Mouse (Mus musculus) c-Kit-positive CD71-positive TER-119-negative erythroid progenitor cells, embryonic 14.5 days (primary cell): ENCODE results near the gene Jmy.
"Not testable (repeated sequence)": the region's sequence is repeated elsewhere in the genome, so short reads cannot be mapped to it uniquely, and the experiment has no call there.

Source experiments
- DNase-seq: peaks from one replicate; pipeline ENCODE4 v3.0.0-alpha.2; 2013; ENCODE audit warnings: low read depth

The Jmy gene

GRCm38 (mm10) chr13:93499167-93499972, at the start of gene Jmy:
Gene Jmy (minus strand): TSS chr13:93499808.
- DNase-seq, result peak; percentile 52

DNA sequence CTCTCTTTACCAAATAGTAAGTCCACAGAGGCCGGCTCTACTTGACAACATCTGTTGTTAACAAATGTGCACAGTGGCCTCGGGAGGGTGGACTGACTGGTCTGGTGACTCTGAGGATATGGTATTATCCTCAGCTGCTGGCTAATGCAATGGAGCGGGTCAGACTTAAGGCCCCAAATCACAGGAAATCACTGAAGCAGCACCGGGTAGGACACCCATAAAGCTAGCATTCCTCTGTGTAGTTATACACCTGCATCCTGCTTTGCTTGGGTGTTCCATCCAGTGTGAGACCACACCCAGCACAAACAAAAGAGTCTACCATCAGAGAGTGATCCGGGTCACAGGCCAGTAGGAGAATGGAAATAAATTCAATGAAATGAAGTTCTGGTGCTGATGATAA, 48.0 kb upstream of the Jmy start:
- no peak for DNase-seq

GRCm38 (mm10) chr13:93546011-93546410, 46.4 kb upstream of the Jmy start:
- DNase-seq, result no peak

GRCm38 (mm10) chr13:93544274-93544673, 44.7 kb upstream of the Jmy start:
- no peak for DNase-seq

DNA sequence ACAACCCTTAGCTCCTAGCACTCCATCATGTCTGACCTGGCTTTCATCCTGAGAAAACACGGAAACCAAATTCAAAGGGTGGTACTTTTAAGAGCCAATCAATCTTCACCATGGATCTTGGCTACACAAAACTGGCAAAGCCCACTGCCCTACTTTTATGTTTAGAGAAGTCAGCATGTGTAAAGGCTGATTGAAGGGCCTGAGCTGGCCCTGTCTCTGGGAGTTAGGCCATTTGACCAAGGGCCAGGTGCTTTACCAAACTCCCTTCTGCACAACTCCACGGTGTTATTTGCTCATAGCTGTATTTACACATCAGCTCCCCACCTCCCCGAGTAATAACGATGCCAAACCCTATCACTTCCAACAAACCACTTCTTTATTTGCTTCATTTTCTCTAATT, 39.7 kb upstream of the Jmy start:
- no peak for DNase-seq

- DNase-seq, result no peak
Measured at GRCm38 (mm10) chr13:93518753-93519319, 19.2 kb upstream of the Jmy start.

DNA sequence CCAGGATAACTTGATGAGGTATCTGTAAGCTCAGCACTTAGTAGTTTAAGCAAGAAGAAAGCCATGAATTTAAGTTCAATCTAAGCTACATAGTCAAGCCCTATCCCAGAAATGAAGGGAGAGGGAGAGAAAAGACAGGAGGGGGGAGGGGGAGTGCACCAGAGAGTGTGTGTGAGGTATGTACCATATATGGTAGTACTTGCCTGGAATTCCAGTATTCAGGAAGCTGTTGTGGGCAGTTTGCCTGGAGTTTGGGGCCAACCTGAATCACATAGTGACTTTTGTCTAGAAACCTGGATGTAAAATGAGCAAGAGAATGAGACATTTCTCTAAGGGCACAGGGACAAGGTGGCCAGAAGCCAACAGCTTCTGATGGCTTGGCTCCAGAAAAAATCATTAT, 17.6 kb upstream of the Jmy start:
- DNase-seq, result no peak

DNA sequence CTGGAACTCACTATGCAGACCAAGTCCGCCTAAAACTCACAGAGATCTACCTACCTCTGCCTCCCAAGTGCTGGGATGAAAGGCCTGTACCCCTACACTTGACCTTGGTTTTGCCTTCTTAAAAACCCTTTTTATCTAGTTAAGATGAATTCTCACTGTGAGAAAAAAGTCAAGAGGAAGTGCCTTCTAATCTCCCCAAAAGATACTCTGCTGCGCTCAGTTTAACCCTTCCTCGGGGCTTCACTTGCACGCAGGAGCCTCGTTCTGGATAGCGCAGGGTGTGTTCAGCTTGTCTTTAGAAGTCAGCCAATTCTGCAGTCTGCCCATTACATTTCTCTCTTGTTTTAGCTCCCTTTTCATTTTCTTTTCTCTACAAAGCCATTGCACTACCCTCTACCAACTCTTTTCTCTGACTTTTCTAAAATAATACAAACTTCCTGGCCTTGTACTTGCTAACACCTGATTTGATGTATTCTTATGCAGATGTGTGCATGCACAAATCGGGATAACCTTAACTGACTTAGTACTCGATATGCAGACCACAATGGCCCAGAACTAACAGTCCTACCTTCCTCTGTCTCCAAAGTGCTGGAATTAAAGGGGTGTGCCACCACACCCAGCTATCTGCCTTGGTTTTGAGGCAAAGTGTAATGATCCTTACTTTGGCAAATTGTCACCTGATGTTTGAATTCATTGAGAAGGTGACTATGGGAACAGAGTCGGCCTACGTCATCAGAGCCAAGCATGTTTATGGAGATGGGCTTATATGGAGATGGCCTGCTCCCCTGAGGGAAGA, 14.6 kb upstream of the Jmy start:
- no peak for DNase-seq

- DNase-seq, result no peak
Measured at GRCm38 (mm10) chr13:93510447-93511180, 11.0 kb upstream of the Jmy start.

GRCm38 (mm10) chr13:93506920-93507319, 7.3 kb upstream of the Jmy start:
- DNase-seq, result not testable (repeated sequence)

GRCm38 (mm10) chr13:93501724-93502123, 2.1 kb upstream of the Jmy start:
- no peak for DNase-seq

DNA sequence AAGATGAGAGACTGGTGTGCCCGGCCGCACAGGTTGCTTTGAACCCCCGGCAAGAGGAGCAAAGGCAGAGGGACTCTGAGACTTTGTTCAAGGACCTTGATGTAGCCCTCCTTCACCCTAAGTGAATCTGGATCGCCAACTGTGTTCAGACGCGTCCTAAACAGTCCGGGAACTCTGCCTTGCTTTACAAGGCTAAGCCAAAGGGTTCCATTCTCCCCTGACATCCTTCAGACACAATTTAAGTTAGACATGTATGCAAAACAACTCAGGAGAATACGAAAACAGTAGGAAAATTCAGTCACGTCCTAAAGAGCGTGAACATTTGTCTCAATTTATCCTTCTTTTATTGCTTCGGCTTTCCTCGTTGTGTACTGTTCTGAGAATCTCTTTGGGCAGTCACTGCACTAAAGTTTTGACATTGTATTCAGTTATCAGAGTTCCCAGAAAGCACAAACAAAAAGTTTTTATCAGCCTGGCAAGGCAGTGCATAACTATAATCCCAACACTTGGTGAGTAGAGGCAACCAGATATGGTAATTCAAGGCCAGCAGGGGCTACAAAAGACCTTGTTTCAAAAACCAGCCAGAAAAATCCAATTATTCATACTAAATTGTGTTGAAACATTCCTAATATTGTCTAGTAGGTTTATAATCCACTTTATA, 495 bp upstream of the Jmy start:
- DNase-seq, result peak; percentile 54

DNA sequence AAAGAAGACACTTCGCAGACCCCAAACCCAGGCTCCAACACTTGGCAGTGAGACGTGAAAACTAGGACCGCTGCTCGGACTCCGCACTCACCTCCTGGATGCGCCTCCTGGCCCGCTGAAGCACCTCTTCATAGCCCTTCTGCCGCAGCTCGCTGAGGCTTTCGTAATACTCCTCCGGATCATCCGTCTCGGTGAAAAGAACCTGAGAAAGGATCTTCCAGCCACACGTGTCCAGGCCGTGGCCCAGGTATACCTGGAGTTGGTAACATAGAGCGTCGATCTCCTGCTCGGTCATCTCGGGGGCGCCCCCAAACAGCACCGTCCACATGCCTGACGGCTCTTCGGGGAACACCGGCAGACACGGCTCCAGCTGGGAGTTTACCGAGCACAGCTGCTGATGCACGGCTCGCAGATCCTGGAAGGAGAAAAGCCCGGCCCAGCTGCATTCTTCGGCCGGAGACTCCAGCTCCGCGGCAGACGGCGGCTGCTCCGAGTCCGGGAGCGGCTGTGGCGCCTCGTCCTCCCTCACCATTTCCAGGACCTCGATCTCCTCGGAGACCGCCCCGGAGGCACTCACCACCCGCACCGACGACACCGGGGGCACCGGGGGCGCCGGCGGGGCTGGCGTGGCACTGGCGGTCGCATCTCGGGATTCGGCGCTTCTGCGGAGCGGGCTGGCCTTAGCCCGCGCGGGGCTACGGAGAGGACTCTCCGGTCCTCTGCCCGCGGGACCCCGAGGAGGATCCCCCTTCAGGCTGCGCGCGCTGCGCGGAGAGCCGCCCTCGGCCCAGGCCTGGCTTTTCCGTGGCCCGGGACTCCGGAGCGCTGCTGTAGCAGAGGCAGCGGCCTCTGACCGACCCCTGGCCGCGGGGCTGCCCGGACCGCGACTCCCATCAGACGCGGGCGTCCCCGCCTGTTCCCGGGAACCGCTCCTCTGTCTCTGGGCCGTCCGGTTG, 1.1 kb downstream of the Jmy start:
- peak; percentile 38 for DNase-seq

DNA sequence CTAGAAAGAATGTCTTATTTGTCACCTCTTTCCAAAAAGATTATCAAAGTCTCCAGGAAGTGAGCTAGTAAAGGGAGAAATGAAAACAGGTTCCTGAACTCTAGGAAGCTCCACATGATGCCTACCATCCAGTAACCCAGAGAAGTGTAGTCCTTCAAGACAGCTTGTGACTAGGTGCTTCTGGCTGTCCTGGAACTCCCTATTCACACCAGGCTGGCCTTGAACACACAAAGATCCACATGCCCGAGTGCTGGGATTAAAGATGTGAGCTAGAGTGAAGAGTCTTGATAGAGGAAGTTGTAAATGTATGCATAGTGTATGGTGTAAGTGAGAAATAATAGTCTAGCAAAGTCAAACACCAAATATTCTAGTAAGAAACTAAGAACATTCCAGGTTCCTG, 2.6 kb downstream of the Jmy start:
- DNase-seq, result peak; percentile 40

DNA sequence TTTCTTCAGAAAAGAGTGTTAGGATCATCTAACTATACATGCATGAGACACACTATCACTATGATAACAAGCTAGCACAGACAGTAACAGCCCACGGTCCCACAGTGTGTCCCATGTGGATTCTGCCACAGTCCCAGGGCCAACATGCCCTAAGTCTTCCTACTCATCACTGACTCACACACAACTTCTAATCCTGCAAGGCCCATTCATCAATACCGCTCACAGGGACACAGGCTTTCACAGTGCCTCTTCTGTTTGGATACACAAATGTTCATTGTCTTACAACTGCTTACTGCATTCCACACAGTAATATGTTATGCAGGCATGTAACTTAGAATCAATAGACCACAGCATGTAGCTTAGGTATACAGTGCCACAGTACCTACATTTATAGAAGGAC, 11.1 kb downstream of the Jmy start:
- DNase-seq, result no peak

- DNase-seq, result no peak
Measured at GRCm38 (mm10) chr13:93487734-93488133, 11.9 kb downstream of the Jmy start.

DNA sequence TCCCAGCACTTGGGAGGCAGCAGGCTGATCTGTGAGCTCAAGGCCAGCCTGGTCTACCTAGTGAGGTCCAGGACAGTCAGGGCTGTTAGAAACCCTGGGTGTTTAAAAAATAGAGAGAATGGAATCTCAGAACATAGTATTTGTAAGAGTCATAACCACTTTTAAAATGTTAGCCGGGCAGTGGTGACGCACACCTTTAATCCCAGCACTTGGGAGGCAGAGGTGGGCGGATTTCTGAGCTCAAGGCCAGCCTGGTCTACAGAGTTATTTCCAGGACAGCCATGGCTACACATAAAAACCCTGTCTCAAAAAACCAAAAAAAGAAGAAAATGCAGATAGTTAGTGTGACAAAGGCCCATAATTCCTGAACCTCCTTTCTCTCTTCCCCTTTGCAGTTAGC, 15.3 kb downstream of the Jmy start:
- DNase-seq, result no peak

DNA sequence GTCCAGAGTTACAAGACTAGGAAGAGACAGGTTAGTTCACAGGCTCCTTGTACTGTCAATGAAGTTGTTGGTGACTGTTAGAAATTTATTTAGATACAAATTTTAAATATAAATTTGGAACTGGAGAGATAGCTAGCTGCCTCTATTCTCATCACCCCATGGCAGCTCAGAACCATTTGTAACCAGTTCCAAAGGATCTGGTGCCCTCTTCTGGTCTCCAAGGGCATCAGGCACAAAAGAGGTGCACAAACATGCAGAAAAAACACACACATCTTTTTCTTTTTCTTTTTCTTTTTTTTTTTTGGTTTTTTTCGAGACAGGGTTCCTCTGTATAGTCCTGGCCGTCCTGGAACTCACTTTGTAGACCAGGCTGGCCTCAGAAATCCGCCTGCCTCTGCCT, 18.5 kb downstream of the Jmy start:
- no peak for DNase-seq

GRCm38 (mm10) chr13:93478344-93478743, 21.3 kb downstream of the Jmy start:
- DNase-seq, result no peak

GRCm38 (mm10) chr13:93468355-93468754, 31.3 kb downstream of the Jmy start:
- no peak for DNase-seq

GRCm38 (mm10) chr13:93459566-93459965, 40.0 kb downstream of the Jmy start:
- DNase-seq, result no peak
